Mouse (Mus musculus) brain, embryonic 14.5 days (tissue): ENCODE results near the gene Gsg1l2.

Source experiments
- CTCF ChIP-seq: fragments of 200-500 bp; IDR thresholded peaks from 2 replicates; pipeline ENCODE4 v1.5.1; 2012; ENCODE audit warnings: inconsistent platforms, mild to moderate bottlenecking, moderate library complexity, borderline replicate concordance; ENCODE audit not compliant: insufficient read depth, insufficient read length; ENCODE audit errors: extremely low read depth
- POLR2A ChIP-seq: fragments of 200-500 bp; IDR thresholded peaks from 2 replicates; pipeline ENCODE4 v1.6.1; 2012; ENCODE audit warnings: mild to moderate bottlenecking, inconsistent platforms, borderline replicate concordance; ENCODE audit not compliant: poor library complexity, insufficient read depth, insufficient read length, severe bottlenecking; ENCODE audit errors: extremely low read depth

- TF ChIP-seq CTCF (no peak), POLR2A (no peak)
Measured at GRCm38 (mm10) chr11:67738345-67738744, 36.1 kb upstream of the Gsg1l2 start.
